Mouse (Mus musculus) cerebellum, adult 2 months (tissue): ENCODE results near the gene Ephb2.

Source experiments
- CTCF ChIP-seq: fragments of 200-500 bp; IDR thresholded peaks from 2 replicates; pipeline ENCODE4 v1.5.1; 2011; ENCODE audit warnings: low read depth, mild to moderate bottlenecking, control low read depth, low read length, moderate library complexity, borderline replicate concordance; ENCODE audit not compliant: insufficient read depth
- POLR2A ChIP-seq: fragments of 200-500 bp; IDR thresholded peaks from 2 replicates; pipeline ENCODE4 v1.6.1; 2011; ENCODE audit warnings: low read length, control low read depth, borderline replicate concordance; ENCODE audit not compliant: insufficient read depth

- TF ChIP-seq CTCF, result no peak
- TF ChIP-seq POLR2A, result no peak
Observed at GRCm38 (mm10) chr4:136807448-136808009, 28.3 kb downstream of the Ephb2 start.
